Mouse (Mus musculus) thymus, postnatal 4 days (tissue): ENCODE data around the gene Fasl.
A peak's percentile ranks its signal among the peaks of the same experiment; 100 is the strongest.

Experiments
- DNase-seq: peaks from one replicate; pipeline ENCODE4 v3.0.0; 2021

Gene Fasl

DNA sequence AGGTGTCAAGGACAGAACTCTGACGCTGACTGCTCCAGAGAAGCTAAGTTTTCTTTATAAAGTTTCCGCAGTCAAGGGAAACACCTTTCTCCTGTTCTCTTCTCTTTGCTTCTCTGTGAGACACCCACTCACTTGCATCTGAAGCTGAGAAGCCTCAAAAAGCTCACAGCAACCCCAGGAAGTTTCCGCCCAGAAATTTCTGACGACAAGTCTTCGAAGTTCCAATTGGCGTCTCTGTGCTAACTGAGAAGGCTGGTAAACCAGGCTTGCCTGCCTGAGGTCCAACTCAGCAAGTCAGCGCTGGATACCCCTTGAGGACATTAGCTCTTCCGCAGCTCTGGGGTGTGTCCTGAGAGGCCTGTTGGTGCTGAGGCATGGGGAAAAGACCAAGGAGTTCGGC, at the start of gene Fasl:
TSS of gene Fasl (minus strand) at position 157 of the 400 bp plus-strand sequence.
- DNase-seq: peak; percentile 45

DNA sequence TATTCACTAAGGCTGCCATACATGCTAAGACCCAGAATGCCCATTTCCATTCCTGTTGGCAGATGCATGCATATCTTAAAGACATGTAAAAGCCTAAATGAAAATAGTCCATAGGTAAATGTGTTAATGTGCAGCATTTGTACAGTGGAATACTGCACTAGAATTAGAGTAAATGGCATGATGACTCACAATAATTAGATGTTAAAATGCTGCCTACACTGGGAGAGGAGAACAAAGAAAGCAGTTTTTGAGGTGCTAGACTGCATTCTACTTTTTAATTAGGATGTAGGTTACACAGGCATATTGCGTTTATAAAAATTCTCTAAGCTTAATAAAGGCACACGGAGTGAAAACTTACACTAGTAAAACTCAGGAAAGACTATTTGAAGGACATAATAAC, 38.4 kb upstream of the Fasl start:
- no peak for DNase-seq

DNA sequence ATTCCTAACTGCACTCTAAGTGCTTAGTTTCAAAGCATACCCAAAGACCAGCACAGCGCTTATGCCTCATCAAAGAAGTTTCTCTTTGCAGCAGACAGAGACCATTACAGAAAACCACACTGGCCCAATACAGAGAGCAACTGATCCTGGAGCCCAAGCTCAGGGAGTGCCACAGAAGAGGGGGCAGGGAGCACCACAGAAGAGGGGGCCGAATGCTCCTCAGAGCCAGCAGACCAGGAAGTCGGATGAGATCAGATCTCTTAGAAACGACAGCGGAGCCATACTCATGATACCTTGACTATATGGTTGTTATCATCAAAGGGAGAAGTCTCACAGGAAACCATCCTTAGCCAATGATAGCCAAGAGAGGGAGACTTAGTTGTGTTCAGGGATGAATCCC, 21.1 kb upstream of the Fasl start:
- peak; percentile 33 for DNase-seq

DNA sequence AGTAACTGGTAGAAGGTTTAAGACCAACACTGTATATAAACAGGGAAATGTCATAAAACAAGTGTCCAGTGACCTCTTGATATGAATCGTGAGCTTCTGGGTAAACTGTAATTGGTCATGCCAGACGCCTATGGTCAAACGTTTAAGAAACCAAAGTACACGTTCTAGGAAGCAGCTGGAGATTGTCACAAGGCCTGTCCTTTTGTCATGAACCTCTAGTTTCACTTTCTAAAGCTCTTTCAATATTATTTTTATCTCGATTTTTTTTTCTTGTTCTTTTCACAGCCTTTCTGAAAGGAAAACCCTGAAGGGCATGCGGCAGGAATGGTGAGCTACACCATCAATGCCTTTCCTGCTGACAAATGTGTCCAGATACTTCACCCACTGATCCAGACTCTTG, 20.7 kb upstream of the Fasl start:
- no peak for DNase-seq

DNA sequence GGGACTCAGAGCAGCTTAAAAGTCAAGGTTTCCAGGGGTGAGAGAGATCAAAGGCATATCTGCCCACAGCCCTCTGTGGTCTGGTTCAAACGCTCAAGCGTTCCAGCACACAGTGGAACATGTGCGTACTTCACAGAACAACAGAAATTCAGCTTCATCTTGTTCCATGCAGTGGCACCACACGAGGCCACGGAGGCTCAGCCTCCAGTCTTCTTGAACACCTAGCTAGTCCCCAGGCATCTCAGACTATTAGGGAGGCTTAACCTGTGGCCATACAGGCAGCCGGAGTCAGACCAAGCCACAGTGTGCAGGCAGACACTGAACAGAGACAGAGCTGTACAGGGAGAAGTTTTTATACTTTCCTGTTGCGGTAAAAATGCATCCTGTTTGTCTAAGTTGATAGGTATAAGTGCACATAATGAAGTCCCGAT, 16.3 kb upstream of the Fasl start:
- peak; percentile 50 for DNase-seq

DNA sequence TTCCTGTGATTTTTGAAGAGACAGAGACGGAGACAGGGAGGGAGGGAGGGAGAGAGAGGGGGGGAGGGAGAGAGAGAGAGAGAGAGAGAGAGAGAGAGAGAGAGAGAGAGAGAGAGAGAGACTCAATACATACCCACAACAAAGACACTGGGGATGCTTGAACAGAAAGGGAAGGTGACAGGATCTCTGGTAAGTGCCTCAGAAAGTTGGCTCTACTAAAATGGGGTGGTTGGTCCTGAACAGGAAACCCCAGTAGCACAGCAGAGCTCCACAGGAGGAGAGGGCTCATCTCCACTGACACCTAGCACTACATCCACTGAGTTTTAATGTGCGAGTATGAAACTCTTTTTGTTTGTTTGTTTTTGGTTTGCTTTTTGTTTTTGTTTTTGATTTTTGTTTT, 13.0 kb upstream of the Fasl start:
- no peak for DNase-seq

DNA sequence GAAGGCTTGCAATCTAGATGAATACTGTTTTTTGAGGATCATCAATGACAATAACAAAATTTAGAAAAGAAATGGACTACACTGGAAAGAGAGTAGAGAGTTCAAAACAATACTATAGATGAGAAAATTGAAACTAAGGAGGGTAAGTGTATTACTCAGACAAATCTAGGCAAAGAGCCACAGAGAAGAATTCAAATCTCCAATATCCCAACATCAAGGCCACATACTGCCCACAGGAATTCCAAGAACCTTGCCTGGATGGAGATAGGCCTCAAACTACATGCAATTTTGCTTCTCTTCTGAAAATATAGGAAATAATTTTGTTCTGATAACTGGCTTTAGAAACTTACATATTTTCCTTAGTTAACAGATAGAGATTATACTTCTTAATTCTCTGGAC, 12.0 kb upstream of the Fasl start:
- no peak for DNase-seq

DNA sequence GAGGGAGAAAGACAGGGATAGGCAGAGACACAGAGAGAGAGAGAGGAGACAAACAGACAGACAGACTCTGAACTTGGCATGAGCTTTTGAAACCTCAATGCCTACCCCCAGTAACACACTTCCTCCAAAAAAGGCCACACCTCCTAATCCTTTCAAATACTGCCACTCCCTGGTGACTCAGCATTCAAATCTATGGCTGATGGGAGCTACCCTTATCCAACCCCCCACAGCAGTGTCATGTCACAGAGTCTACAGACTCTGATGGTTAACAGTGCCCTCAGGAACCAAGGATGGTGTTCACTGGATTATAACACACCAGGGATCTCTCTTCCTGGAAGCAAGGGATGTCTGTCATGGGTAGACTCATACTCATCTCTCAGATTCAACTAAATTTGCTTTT, 11.5 kb upstream of the Fasl start:
- DNase-seq: no peak

DNA sequence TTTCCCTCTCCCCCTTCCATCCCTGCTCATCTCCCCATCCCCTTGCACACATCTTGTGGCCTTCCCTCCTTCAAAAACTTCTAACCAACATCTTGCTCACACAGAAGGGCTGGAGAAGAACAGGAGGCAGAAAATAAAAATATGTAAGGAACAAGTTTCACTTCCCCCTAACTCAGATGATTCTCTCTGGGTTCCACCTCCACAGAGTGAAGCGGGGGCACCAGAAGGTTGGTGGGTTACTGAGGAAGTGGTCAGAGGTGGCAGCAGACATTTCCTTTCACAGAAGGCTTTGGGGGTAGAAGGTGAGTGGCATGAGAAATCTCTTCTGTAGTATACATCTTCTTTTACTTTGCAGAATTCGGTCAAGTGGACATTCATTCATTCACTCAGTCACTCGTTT, 10.6 kb upstream of the Fasl start:
- DNase-seq: peak; percentile 37

DNA sequence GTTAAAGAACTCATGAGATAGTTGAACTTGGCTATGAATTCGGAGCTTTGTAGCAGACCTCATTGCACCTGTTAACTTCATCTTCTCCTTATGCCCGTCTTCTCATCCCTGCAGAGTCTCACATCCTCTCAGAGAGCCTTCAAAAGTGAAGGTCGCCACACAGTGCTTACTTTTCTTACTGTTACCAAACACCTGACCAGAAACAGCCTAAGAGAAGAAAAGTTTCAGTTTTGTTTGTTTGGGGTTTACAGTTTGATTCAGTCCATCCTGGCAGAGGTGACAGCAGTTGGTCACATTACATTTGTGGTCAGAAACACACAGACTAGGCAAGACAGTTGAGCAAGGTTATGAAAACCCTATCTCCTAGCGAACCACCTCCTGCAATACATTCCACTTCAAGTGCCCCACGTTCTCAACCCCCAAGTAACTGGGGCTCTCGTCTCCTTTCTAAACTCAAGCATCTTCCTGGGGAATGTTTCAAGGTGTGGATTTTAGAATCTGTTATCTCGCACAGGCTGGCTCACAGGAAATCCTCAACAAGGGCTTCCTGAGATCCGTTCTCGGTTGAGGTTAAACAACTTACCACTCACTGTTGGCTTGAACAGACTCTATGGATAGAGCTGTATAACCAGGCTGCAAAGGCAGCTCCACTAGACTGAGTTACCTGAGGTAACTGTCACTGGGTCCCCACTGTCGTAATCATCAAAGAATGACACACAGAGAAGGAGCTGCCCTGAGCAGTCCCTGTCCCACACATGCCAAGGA, 6.3 kb upstream of the Fasl start:
- DNase-seq: no peak

DNA sequence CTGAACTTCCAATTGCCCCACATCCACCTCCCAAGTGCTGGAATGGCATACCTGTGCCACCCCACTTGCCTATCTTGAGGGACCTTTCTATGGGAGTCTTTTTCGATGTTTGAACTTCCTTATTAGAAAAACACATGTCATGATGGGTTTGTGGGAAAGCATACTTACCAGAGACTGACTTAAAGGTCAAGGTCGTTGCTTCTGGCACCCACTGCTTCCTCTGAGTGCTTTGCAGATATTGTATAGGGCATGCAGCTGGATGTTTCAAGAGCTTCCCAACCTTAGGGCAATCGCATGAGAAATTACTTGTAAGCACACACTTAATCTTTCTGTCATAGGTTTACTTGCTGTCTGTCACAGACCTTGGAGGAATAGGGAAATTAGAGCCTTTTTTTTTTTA, 5.0 kb upstream of the Fasl start:
- DNase-seq: no peak

DNA sequence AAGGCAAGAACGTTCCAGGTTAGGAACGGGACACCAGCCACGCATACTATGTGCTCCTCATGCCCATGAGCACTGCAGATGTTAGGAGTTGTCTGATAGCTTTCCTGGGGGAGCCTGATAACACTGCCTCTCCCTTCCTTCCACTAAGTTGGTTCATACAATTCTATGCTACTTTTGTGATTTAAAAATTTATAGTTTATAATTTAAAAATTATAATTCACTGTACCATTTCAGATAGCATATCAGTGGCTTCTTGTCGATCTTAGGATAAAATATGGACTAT, 4.3 kb upstream of the Fasl start:
- no peak for DNase-seq

DNA sequence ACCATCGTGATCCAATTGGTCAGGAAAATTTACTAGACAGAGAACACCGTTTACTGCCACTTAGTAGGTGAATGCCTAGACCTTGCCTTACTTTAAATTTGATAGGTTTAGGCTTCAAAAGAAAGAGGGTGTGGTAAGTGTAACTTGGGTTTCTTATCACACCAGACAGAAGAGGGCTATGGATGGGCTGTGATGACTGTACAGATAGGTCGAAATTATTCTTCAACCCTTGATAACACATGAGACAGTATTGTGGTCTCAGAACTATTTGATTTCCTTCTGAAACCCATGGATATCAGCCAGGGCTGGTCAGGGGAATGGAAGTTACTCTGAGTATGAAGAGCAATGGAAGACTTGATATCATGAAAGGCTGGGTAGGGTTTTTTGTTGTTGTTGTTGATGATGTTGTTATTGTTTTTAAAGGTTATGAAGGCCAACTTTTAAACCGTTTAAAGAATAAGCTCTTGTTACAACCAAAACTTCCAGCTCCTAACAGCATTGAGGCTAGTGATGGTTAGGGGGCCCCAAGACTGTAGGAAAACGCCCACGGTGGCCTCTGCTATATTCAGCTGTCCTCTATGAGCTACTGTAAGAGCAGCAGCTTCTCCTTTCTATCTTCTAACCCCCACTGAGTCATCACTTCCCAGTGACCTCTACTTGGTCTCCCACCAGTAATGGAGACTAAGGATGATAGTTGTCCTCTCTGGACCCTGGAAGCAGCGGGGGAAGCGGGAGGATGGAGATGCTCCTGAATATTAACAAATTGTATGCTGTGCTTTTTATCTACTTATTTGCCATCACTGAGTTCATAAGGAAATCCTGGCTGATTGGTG, 3.8 kb upstream of the Fasl start:
- DNase-seq: no peak

DNA sequence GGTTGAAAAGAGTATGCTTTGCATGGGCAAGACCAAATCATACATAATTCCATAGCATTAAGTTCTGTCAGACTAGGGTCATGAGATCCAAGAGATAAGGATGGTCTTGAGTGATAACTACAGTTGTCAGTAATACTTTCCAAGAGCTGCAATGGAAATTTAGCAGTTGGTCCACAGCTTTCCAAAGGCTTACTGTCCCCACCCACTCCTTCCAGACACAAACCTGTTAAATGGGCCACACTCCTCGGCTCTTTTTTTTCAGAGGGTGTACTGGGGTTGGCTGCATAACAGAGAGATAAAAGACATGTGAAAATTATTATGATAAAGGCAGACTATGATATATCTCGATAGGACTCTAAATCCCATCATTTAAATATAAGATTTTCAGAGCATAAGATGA, 5.6 kb downstream of the Fasl start:
- DNase-seq: no peak

DNA sequence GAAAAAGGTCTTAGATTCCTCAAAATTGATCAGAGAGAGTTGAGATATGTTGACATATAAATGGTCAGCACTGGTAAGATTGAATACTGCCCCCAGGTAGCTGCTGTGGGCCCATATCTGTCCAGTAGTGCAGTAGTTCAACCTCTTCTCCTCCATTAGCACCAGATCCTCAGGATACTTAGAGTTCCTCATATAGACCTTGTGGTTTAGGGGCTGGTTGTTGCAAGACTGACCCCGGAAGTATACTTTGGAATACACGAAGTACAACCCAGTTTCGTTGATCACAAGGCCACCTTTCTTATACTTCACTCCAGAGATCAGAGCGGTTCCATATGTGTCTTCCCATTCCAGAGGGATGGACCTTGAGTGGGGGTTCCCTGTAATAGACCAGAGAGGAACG, 6.7 kb downstream of the Fasl start:
- DNase-seq: no peak

DNA sequence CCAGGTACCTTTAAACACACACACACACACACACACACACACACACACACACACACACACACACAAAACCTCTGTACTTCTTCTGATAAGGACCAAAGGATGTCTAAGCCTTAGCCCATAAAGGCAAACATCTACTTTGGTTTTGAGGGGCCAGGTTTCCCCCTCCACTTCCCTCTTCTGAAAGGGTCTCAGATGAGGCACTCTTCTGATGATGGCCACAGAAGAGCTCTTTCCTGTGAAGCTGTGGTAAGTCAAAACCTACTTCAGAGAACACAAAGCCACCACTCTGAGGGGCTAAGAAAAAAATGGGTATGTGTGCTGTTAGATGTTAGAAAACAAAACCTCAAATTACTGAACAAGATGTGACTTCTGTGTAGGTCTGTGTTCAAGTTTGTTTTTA, 9.2 kb downstream of the Fasl start:
- peak; percentile 16 for DNase-seq

DNA sequence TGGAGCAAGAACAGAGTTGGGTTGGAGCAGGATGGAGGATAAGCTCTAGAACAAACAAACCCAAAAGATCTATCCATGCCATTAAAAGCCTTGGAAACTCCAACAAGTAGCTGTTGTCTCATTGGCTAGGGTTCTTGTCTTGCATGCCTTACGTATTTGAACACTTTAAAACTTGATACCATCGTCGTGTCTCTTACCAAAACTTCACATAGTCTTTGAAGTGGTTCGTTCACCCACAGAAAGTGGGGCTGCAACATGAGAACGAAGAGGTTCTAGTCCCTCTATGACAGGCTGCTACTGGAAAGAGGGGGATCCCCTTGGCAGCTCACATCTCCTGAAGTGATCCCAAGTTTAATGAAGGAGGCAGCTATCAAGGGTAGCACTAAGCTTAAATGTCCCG, 13.1 kb downstream of the Fasl start:
- DNase-seq: no peak

DNA sequence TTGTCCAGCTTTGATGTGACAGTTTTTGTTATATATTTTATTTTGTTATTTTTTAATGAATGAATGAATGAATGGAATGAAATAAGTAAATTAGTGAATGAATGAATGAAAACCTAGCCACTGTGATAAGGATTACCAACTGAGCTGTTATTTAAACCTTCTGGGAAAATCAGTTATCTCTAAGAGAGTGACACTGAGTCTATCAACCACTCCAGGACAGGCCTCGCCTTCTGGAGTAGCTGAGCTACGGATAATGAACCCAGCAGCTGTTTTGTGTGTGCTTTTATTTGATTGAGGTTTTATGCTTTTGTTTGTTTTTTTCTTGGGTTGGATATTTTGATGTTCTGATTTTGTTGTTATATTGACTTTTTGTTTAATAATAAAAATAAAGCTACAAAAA, 17.0 kb downstream of the Fasl start:
- DNase-seq: no peak

DNA sequence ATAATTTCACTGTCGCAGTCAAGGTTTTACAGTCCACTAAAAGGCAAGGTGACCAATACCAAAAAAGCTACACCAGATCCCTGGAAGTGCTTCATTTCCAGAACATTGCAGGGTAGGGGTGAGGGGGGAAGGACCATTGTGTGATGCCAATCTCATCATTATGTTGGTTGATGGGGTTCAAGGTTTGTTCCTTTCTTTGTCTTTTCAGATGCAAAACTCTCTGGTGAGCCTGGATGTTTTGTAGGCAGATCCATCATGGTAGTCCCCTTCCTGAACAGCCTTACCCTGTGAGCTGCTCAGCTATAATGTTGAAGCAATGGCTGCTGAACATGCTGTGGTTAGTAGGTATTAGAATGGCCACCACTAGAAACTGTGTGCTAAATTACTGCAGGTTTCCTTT, 19.0 kb downstream of the Fasl start:
- DNase-seq: no peak

DNA sequence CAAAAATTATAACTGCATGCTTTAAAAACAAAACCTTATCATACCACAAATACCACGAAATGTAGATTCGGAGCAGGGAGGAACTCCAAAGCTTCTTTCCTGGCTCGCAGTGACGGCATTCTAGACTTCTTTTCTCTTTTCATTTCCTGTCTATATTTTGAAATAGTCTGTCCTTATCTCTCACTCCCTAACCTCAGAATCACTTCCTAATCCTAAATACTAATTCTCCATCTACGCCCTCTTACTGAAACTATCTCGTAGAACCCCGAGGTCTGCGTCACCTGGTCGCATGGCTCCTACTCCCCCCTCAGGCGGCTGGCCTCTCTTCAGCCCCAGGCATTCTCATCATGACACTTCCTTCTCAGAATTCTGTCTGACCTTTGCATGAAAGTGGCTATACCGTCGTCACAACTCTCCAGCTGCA, 21.2 kb downstream of the Fasl start:
- peak; percentile 51 for DNase-seq

DNA sequence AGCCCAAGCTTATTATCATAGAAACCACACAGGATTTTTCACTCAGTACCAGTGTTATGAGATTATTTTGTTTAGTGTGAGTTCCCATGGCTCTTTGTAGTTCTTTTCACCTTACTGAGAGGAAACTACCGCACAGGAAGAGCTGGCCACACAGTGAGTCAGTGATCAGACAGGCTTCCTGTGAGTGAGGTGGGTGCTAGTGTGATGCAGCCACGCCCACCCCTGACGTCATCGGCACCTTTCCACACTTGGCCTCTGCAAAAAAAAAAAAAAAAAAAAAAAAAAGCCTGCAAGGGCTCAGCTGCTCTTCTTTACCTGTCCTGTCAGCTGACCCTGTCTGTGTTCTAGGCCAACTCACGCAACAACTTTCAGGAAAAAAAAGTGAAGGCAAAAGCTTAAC, 21.6 kb downstream of the Fasl start:
- peak; percentile 95 for DNase-seq

DNA sequence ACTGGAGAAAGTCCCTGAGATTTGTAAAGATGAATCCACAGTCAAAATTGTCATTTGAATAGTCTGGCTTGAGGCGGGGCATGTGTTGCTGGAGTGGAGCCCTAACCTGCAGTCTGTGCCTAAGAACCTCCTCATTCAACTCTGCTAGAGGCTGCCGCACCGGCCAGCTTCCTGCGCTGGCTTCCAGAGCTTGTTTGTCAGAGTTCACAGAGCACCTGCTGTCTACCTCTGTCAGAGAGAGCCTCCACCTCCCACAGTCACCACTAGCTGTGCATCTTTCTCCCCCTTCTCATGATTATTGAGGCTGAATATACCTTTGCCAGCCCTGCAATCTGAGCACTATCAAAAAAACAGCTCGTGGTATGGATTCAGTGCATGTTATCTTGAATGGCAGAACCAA, 22.4 kb downstream of the Fasl start:
- DNase-seq: peak; percentile 75

DNA sequence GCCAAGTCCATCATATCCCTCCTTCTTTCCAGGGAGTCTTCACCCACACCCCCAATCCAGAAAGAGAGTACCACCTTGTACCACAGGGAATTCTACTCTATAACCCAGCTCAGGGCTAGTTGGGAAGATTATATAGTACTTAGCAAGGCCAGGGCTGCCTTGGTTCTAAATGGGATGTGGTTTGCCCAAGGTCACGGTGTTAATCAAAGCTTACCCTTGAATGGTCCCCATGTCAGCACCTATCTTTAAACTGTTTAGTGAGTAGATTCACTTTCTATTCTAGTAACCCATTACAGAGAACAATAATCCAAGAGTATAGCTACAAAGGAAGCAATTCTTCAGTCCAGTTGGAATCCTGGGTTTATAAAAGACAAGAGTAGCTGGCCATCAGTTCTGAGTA, 23.3 kb downstream of the Fasl start:
- no peak for DNase-seq

DNA sequence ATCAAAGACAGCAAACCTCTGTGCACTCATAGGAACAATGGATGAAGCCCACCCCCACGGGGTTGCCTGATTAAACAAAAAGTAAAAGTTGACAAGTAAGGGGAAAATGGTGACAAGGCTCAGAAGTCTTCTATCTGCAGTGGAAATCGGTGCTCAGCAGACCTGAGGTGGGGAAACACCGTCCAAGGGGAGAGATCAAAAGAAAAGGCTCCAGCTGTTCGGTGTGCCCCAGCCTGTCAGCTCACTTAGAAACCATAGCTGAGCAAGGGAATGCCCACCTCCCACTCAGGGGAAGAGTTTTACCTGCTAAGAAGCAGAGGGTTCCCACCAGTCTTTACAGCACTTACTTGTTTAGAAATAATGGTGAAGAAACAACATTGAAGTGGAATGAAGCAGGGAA, 26.7 kb downstream of the Fasl start:
- no peak for DNase-seq

DNA sequence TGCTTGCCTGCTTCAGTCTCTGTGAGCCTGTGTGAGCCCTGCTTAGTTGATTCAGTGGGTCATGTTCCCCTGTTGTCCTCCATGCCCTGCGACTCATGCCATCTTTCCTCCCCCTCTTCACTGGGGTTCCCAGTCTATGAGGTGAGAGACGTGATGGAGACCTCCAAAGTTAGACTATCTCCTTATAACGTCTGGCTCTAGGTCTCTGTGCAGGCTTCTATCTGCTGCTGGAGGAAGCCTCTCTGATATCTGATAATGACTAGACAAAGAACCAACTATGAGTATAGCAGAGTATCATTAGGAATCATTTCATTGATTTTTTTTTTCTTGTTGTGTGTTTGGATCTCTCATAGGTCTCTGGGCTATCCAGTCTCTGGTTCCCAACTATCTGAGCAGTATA, 31.7 kb downstream of the Fasl start:
- no peak for DNase-seq
